Mouse (Mus musculus): Measurements from ENCODE around the gene Samd4.

- TF ChIP-seq POLR2A (IDR thresholded peaks at IDR 0.05; ENCODE audit: low read depth, low read length) (no peak), CTCF (conservative IDR thresholded peaks at IDR 0.05; ENCODE audit: insufficient read depth, insufficient read length, low read depth, low read length) (no peak)
These were observed 41.8 kb downstream of the Samd4 start for GRCm38 (mm10) chr14:46924422-46924821.

All from kidney, adult 2 months (tissue).